Mouse (Mus musculus): ENCODE results near the gene Kcnk10. TPM values are rescaled to one million over a fixed set of nuclear protein-coding genes. Genes with fewer than 3 reads are reported as not detected.

The Kcnk10 gene
- polyA plus RNA-seq, 1 experiment from 2014 or later, result 0.74 TPM

DNA sequence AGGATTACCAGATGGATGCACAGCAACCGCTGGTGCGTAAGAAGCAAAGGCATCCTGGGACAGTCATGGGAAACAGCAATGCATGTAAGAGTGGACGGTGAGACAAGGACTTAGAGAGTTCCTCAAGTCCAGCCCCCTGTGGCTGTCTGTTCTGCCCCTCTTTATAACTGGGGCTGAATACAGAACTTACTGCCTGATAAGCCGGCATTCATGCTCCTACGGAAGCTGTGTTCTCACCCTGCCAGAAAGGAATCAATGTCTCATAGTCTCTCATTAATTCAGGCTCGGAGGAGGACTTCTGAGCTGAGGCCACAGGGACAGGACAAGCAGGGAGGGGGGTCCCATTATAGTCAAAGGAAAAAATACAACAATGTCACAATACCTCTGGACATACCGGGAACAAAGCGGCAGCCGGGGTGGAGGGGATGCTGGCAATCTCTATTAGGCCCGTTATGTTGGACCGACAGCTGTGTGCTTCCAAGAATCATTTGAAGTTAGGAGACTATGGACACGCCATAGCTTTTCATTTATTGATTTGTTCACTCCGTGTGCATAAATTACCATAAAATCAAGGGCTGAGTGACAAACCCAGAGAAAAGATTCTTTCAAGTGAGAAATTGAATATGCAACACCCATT is 15.7 kb downstream of the Kcnk10 start:
- no peak for ATAC-seq
- 87% methylated on average over 13 of the region's 13 CpGs for WGBS
- Histone ChIP-seq H3K27me3 (replicated peaks; ENCODE audit: control insufficient read depth, insufficient read depth, low read length) (no peaks in the 10 kb centered on the region), H3K9ac (ENCODE audit: low read depth, low read length) (no peak overlapping the region), H3K27ac (ENCODE audit: low read depth, low read length) (no peak overlapping the region), H3K4me1 (replicated peaks; ENCODE audit: control insufficient read depth, insufficient read depth, low read length) (no peaks in the 10 kb centered on the region), H3K36me3 (ENCODE audit: control insufficient read depth, insufficient read depth) (no peaks in the 10 kb centered on the region), H3K9me3 (ENCODE audit: control insufficient read depth) (no peaks in the 10 kb centered on the region), H3K4me3 (ENCODE audit: low read depth, low read length) (no peak overlapping the region), H3K4me2 (replicated peaks; ENCODE audit: low read depth) (no peak overlapping the region)
- TF ChIP-seq CTCF (IDR thresholded peaks at IDR 0.05; ENCODE audit: low read depth), result no peak

GRCm38 (mm10) chr12:98560038-98560437 is 18.1 kb downstream of the Kcnk10 start:
- no peaks in the 10 kb centered on the region for H3K36me3 ChIP-seq (ENCODE audit: control insufficient read depth, insufficient read depth)
- H3K4me2 ChIP-seq (replicated peaks; ENCODE audit: low read depth), result no peak overlapping the region
- no peaks in the 10 kb centered on the region for H3K27me3 ChIP-seq (replicated peaks; ENCODE audit: control insufficient read depth, insufficient read depth, low read length)
- no peak for TF ChIP-seq CTCF (IDR thresholded peaks at IDR 0.05; ENCODE audit: low read depth)
- H3K4me3 ChIP-seq (ENCODE audit: low read depth, low read length), result no peak overlapping the region
- 73% methylated on average over 3 of the region's 3 CpGs for WGBS
- no peaks in the 10 kb centered on the region for H3K9me3 ChIP-seq (ENCODE audit: control insufficient read depth)
- no peaks in the 10 kb centered on the region for H3K4me1 ChIP-seq (replicated peaks; ENCODE audit: control insufficient read depth, insufficient read depth, low read length)
- H3K9ac ChIP-seq (ENCODE audit: low read depth, low read length), result no peak overlapping the region
- H3K27ac ChIP-seq (ENCODE audit: low read depth, low read length), result no peak overlapping the region
- ATAC-seq, result no peak

- H3K9ac ChIP-seq (ENCODE audit: low read depth, low read length), result no peak overlapping the region
- no peaks in the 10 kb centered on the region for H3K27me3 ChIP-seq (replicated peaks; ENCODE audit: control insufficient read depth, insufficient read depth, low read length)
- ATAC-seq, result no peak
- no peaks in the 10 kb centered on the region for H3K4me1 ChIP-seq (replicated peaks; ENCODE audit: control insufficient read depth, insufficient read depth, low read length)
- H3K36me3 ChIP-seq (ENCODE audit: control insufficient read depth, insufficient read depth), result no peaks in the 10 kb centered on the region
- H3K27ac ChIP-seq (ENCODE audit: low read depth, low read length), result no peak overlapping the region
- WGBS, result 65% methylated on average over 7 of the region's 7 CpGs
- no peak for TF ChIP-seq CTCF (IDR thresholded peaks at IDR 0.05; ENCODE audit: low read depth)
- no peak overlapping the region for H3K4me3 ChIP-seq (ENCODE audit: low read depth, low read length)
- no peaks in the 10 kb centered on the region for H3K9me3 ChIP-seq (ENCODE audit: control insufficient read depth)
- H3K4me2 ChIP-seq (replicated peaks; ENCODE audit: low read depth), result no peak overlapping the region
These were observed 21.0 kb downstream of the Kcnk10 start for GRCm38 (mm10) chr12:98557013-98557677.

DNA sequence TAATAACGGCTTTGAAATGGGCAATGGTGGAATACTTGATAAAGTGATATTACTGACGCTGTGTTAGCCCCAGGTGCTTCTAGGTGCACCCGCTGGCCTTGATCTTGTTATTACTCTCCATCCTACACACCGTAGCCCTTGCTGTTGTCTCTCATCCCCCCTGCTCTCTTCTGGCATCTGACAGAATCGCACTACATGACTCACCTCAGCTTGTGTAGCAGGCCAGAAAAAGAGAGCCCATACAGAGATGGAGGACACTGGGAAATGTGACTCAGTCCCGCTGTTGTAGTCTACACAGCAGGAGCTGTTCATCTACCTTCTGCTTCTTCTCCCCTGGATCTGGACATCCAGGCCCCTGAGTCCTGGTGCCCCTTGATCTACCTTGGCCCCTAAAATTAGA is 28.1 kb downstream of the Kcnk10 start:
- H3K27me3 ChIP-seq (replicated peaks; ENCODE audit: control insufficient read depth, insufficient read depth, low read length), result no peaks in the 10 kb centered on the region
- no peak for TF ChIP-seq CTCF (IDR thresholded peaks at IDR 0.05; ENCODE audit: low read depth)
- WGBS, result 90% methylated on average over 6 of the region's 6 CpGs
- ATAC-seq, result no peak
- no peak overlapping the region for H3K9ac ChIP-seq (ENCODE audit: low read depth, low read length)
- H3K4me1 ChIP-seq (replicated peaks; ENCODE audit: control insufficient read depth, insufficient read depth, low read length), result no peaks in the 10 kb centered on the region
- H3K4me3 ChIP-seq (ENCODE audit: low read depth, low read length), result no peak overlapping the region
- H3K27ac ChIP-seq (ENCODE audit: low read depth, low read length), result no peak overlapping the region
- no peaks in the 10 kb centered on the region for H3K36me3 ChIP-seq (ENCODE audit: control insufficient read depth, insufficient read depth)
- H3K4me2 ChIP-seq (replicated peaks; ENCODE audit: low read depth), result no peak overlapping the region
- no peaks in the 10 kb centered on the region for H3K9me3 ChIP-seq (ENCODE audit: control insufficient read depth)

DNA sequence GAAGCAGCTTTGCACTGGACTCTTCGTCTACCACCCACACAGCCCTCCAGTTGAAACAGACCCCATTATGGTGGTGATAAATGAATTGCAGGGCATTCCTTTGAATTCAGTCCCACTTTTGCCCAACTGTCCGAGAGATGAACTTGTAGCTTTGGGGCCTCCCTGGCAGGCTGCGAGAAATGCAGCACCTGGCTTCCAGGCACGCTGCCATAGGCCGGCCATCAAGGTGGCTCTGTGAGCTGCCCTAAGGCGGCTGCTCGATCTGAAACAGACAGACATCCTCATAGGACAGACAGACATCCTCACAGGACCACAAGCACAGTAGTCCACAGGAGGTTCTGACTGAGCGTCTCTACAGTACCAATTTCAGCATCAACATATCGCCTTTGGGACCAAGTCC is 30.0 kb downstream of the Kcnk10 start:
- H3K4me1 ChIP-seq (replicated peaks; ENCODE audit: control insufficient read depth, insufficient read depth, low read length), result no peaks in the 10 kb centered on the region
- WGBS, result 81% methylated on average over 9 of the region's 9 CpGs
- H3K36me3 ChIP-seq (ENCODE audit: control insufficient read depth, insufficient read depth), result no peaks in the 10 kb centered on the region
- no peak overlapping the region for H3K27ac ChIP-seq (ENCODE audit: low read depth, low read length)
- H3K4me3 ChIP-seq (ENCODE audit: low read depth, low read length), result no peak overlapping the region
- TF ChIP-seq CTCF (IDR thresholded peaks at IDR 0.05; ENCODE audit: low read depth), result no peak
- no peaks in the 10 kb centered on the region for H3K9me3 ChIP-seq (ENCODE audit: control insufficient read depth)
- ATAC-seq, result no peak
- no peak overlapping the region for H3K4me2 ChIP-seq (replicated peaks; ENCODE audit: low read depth)
- no peak overlapping the region for H3K9ac ChIP-seq (ENCODE audit: low read depth, low read length)
- H3K27me3 ChIP-seq (replicated peaks; ENCODE audit: control insufficient read depth, insufficient read depth, low read length), result no peaks in the 10 kb centered on the region

GRCm38 (mm10) chr12:98545875-98546274 is 32.2 kb downstream of the Kcnk10 start:
- Histone ChIP-seq H3K36me3 (ENCODE audit: control insufficient read depth, insufficient read depth) (no peaks in the 10 kb centered on the region), H3K9me3 (ENCODE audit: control insufficient read depth) (no peaks in the 10 kb centered on the region), H3K4me2 (replicated peaks; ENCODE audit: low read depth) (no peak overlapping the region), H3K27ac (ENCODE audit: low read depth, low read length) (no peak overlapping the region), H3K4me1 (replicated peaks; ENCODE audit: control insufficient read depth, insufficient read depth, low read length) (no peaks in the 10 kb centered on the region), H3K4me3 (ENCODE audit: low read depth, low read length) (no peak overlapping the region), H3K27me3 (replicated peaks; ENCODE audit: control insufficient read depth, insufficient read depth, low read length) (no peaks in the 10 kb centered on the region), H3K9ac (ENCODE audit: low read depth, low read length) (no peak overlapping the region)
- TF ChIP-seq CTCF (IDR thresholded peaks at IDR 0.05; ENCODE audit: low read depth), result no peak
- ATAC-seq, result no peak
- WGBS, result 92% methylated on average over 2 of the region's 2 CpGs
